ENCODE assay signal across 21 mouse cellular contexts in the genomic region with DNA sequence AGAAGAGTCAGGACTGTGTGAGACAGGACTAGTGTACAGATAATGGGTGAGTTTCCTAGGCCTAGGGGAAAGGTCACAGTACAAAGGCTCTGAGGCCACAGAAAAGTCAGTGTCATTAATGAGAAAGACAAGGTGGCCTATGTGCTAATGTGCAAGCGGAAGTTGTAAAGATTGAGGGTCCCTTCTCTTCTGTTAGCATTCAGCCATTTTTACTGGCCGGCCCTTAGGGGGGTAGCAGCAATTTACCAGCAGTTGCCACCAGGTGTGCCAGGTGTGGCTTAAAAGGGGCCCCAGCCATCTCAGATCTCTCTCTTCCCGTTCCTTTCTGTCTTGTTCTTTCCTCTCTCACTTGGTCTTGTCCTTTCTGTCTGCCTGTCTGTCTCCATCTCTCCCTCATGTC. TPM values are rescaled to one million over a fixed set of nuclear protein-coding genes. Genes with fewer than 3 reads are reported as not detected.
"Had no signal": no experiment of that assay in that cellular context is flagged by ENCODE, and none has a peak within 500 bp of the region (broad histone marks: within the 10 kb centered on the region; RNA-seq: fewer than 3 reads in every experiment).

No protein-coding gene starts in this region.

- H3K9ac ChIP-seq: limb, embryonic 13.5 days; liver, embryonic 12.5 days; liver, embryonic 15.5 days; lung, embryonic 15.5 days had no signal

- H3K36me3 ChIP-seq: limb, embryonic 10.5 days; limb, embryonic 13.5 days; liver, embryonic 12.5 days; liver, embryonic 15.5 days; lung, embryonic 15.5 days; midbrain, embryonic 10.5 days had no signal

- H3K27me3 ChIP-seq: lung, embryonic 15.5 days had no signal

- DNase-seq: kidney, postnatal 25 days; layer of hippocampus, adult 9-11 months; layer of hippocampus, postnatal 36 days; liver; lung, adult 18-20 months; lung, postnatal 10 days; lung, postnatal 36 days; midbrain, embryonic 14.5 days; thymus, adult 2 months; thymus, postnatal 14 days; thymus, postnatal 4 days had no signal

- H3K27ac ChIP-seq: kidney, postnatal 0 days; layer of hippocampus, adult 2 months; limb, embryonic 10.5 days; limb, embryonic 13.5 days; liver, embryonic 12.5 days; liver, embryonic 15.5 days; lung, embryonic 15.5 days; midbrain, embryonic 10.5 days had no signal

- H3K4me3 ChIP-seq: layer of hippocampus, adult 2 months; limb, embryonic 10.5 days; limb, embryonic 13.5 days; liver, embryonic 12.5 days; liver, embryonic 15.5 days; lung, embryonic 15.5 days; megakaryocyte, embryonic 14.5 days; midbrain, embryonic 10.5 days had no signal

- H3K4me1 ChIP-seq: liver, embryonic 12.5 days; liver, embryonic 15.5 days; megakaryocyte, embryonic 14.5 days had no signal

RNA-seq across cellular contexts. Expression of a gene that starts 35.0 kb away (rescaled TPM):
- total RNA-seq: midbrain, postnatal 0 days had no signal
